Mouse (Mus musculus) intestine, embryonic 16.5 days (tissue): ENCODE data around the gene Pde4d. TPM values are rescaled to one million over a fixed set of nuclear protein-coding genes. Genes with fewer than 3 reads are reported as not detected.

Experiments
- ATAC-seq: fragments of 200-750 bp; cut with Nextera tagmentation; 2 replicates; pipeline ENCODE4 v1.8.0; 2017; ENCODE audit warnings: moderate TSS enrichment, moderate library complexity
- H3K27ac ChIP-seq: fragments of 300-500 bp; sonication (generic); 2 replicates; pipeline ENCODE4 v1.5.1; 2014; ENCODE audit warnings: mild to moderate bottlenecking, low read length
- H3K27me3 ChIP-seq: fragments of 300-500 bp; sonication (generic); replicated peaks from 2 replicates; pipeline ENCODE4 v1.6.1; 2014; ENCODE audit warnings: low read length, control low read depth, mixed read lengths; ENCODE audit not compliant: control insufficient read depth, insufficient read depth
- H3K36me3 ChIP-seq: fragments of 300-500 bp; sonication (generic); 2 replicates; pipeline ENCODE4 v1.6.1; 2014; ENCODE audit warnings: low read length, control low read depth; ENCODE audit not compliant: control insufficient read depth, insufficient read depth
- H3K4me1 ChIP-seq: fragments of 300-500 bp; sonication (generic); 2 replicates; pipeline ENCODE4 v1.6.1; 2014; ENCODE audit warnings: low read length, control low read depth, mixed read lengths; ENCODE audit not compliant: control insufficient read depth, insufficient read depth
- H3K4me2 ChIP-seq: fragments of 300-500 bp; sonication (generic); 2 replicates; pipeline ENCODE4 v1.6.1; 2014; ENCODE audit warnings: low read depth, low read length, control low read depth
- H3K4me3 ChIP-seq: fragments of 300-500 bp; sonication (generic); 2 replicates; pipeline ENCODE4 v1.5.1; 2014; ENCODE audit warnings: mild to moderate bottlenecking, low read length
- H3K9ac ChIP-seq: fragments of 300-500 bp; sonication (generic); 2 replicates; pipeline ENCODE4 v1.6.1; 2014; ENCODE audit warnings: low read depth, low read length
- H3K9me3 ChIP-seq: fragments of 300-500 bp; sonication (generic); 2 replicates; pipeline ENCODE4 v1.6.1; 2016; ENCODE audit warnings: low read length, control low read depth; ENCODE audit not compliant: control insufficient read depth
- WGBS: fragments of 180-500 bp; shearing (Covaris S2); extraction: QIAGEN DNeasy Blood & Tissue Kit; methylation state at CpG from one replicate; pipeline ENCODE4 v1.1.7; 2014; 5-methylcytosine and 5-hydroxymethylcytosine counted together
- polyA plus RNA-seq: library from polyadenylated mRNA; unstranded; fragments of >200 nt; fragmentation: Nextera tagmentation; extraction: Ambion mirVana; gene quantifications from 2 replicates; pipeline ENCODE4 v1.2.1, GENCODE M21; 2015

The Pde4d gene
- polyA plus RNA-seq, 1 experiment from 2014 or later, result 25.3 TPM

- WGBS, result 20% methylated on average over 1 of the region's 1 CpGs
- no peaks in the 10 kb centered on the region for H3K27me3 ChIP-seq
- no peaks in the 10 kb centered on the region for H3K36me3 ChIP-seq
- H3K4me2 ChIP-seq, result no peak overlapping the region
- ATAC-seq, result no peak
- no peak overlapping the region for H3K4me3 ChIP-seq
- no peaks in the 10 kb centered on the region for H3K9me3 ChIP-seq
- no peaks in the 10 kb centered on the region for H3K4me1 ChIP-seq
- no peak overlapping the region for H3K27ac ChIP-seq
- no peak overlapping the region for H3K9ac ChIP-seq
Measured at GRCm38 (mm10) chr13:108501386-108501785, 51.6 kb downstream of the Pde4d start.

GRCm38 (mm10) chr13:108524548-108524947, 74.8 kb downstream of the Pde4d start:
- H3K27ac ChIP-seq, result no peak overlapping the region
- no peaks in the 10 kb centered on the region for H3K27me3 ChIP-seq
- no peak for ATAC-seq
- H3K9ac ChIP-seq, result no peak overlapping the region
- 80% methylated on average over 4 of the region's 4 CpGs for WGBS
- no peaks in the 10 kb centered on the region for H3K9me3 ChIP-seq
- H3K4me1 ChIP-seq, result no peaks in the 10 kb centered on the region
- no peak overlapping the region for H3K4me2 ChIP-seq
- no peak overlapping the region for H3K4me3 ChIP-seq
- no peaks in the 10 kb centered on the region for H3K36me3 ChIP-seq

- no peak overlapping the region for H3K27ac ChIP-seq
- 76% methylated on average over 6 of the region's 6 CpGs for WGBS
- no peaks in the 10 kb centered on the region for H3K27me3 ChIP-seq
- H3K4me3 ChIP-seq, result no peak overlapping the region
- ATAC-seq, result no peak
- no peak overlapping the region for H3K9ac ChIP-seq
- no peaks in the 10 kb centered on the region for H3K4me1 ChIP-seq
- H3K9me3 ChIP-seq, result no peaks in the 10 kb centered on the region
- no peak overlapping the region for H3K4me2 ChIP-seq
- H3K36me3 ChIP-seq, result no peaks in the 10 kb centered on the region
Measured at GRCm38 (mm10) chr13:108524969-108525368, 75.2 kb downstream of the Pde4d start.

- 82% methylated on average over 13 of the region's 13 CpGs for WGBS
- Histone ChIP-seq H3K4me1 (no peaks in the 10 kb centered on the region), H3K9me3 (no peaks in the 10 kb centered on the region), H3K27me3 (no peaks in the 10 kb centered on the region), H3K9ac (no peak overlapping the region), H3K36me3 (no peaks in the 10 kb centered on the region), H3K4me3 (no peak overlapping the region), H3K4me2 (no peak overlapping the region), H3K27ac (no peak overlapping the region)
- ATAC-seq, result no peak
Measured at GRCm38 (mm10) chr13:108526258-108527007, 76.7 kb downstream of the Pde4d start.

GRCm38 (mm10) chr13:108527090-108527770, 77.5 kb downstream of the Pde4d start:
- no peaks in the 10 kb centered on the region for H3K36me3 ChIP-seq
- H3K9me3 ChIP-seq, result no peaks in the 10 kb centered on the region
- WGBS, result 81% methylated on average over 7 of the region's 7 CpGs
- no peak overlapping the region for H3K4me2 ChIP-seq
- H3K9ac ChIP-seq, result no peak overlapping the region
- H3K27me3 ChIP-seq, result no peaks in the 10 kb centered on the region
- H3K4me3 ChIP-seq, result no peak overlapping the region
- no peak for ATAC-seq
- no peak overlapping the region for H3K27ac ChIP-seq
- H3K4me1 ChIP-seq, result no peaks in the 10 kb centered on the region

GRCm38 (mm10) chr13:108528343-108528742, 78.6 kb downstream of the Pde4d start:
- 83% methylated on average over 1 of the region's 1 CpGs for WGBS
- H3K4me1 ChIP-seq, result no peaks in the 10 kb centered on the region
- no peak overlapping the region for H3K4me3 ChIP-seq
- H3K9ac ChIP-seq, result no peak overlapping the region
- no peaks in the 10 kb centered on the region for H3K36me3 ChIP-seq
- no peak overlapping the region for H3K27ac ChIP-seq
- H3K27me3 ChIP-seq, result no peaks in the 10 kb centered on the region
- ATAC-seq, result no peak
- H3K9me3 ChIP-seq, result no peaks in the 10 kb centered on the region
- no peak overlapping the region for H3K4me2 ChIP-seq

- H3K4me1 ChIP-seq, result no peaks in the 10 kb centered on the region
- no peak for ATAC-seq
- no peaks in the 10 kb centered on the region for H3K9me3 ChIP-seq
- H3K27me3 ChIP-seq, result no peaks in the 10 kb centered on the region
- H3K4me2 ChIP-seq, result no peak overlapping the region
- H3K9ac ChIP-seq, result no peak overlapping the region
- H3K27ac ChIP-seq, result no peak overlapping the region
- no peaks in the 10 kb centered on the region for H3K36me3 ChIP-seq
- WGBS, result 88% methylated on average over 1 of the region's 1 CpGs
- H3K4me3 ChIP-seq, result no peak overlapping the region
Measured at GRCm38 (mm10) chr13:108532875-108533274, 83.1 kb downstream of the Pde4d start.

- Histone ChIP-seq H3K4me2 (no peak overlapping the region), H3K4me1 (no peaks in the 10 kb centered on the region), H3K9me3 (no peaks in the 10 kb centered on the region), H3K27ac (peak overlapping the region; percentile 44), H3K4me3 (no peak overlapping the region), H3K36me3 (no peaks in the 10 kb centered on the region), H3K27me3 (no peaks in the 10 kb centered on the region), H3K9ac (no peak overlapping the region)
- 51% methylated on average over 4 of the region's 4 CpGs for WGBS
- ATAC-seq, result peak; percentile 92
Measured at GRCm38 (mm10) chr13:108536436-108536835, 86.7 kb downstream of the Pde4d start.

GRCm38 (mm10) chr13:108536951-108537350, 87.2 kb downstream of the Pde4d start:
- Histone ChIP-seq H3K4me2 (no peak overlapping the region), H3K4me3 (no peak overlapping the region), H3K9ac (no peak overlapping the region), H3K4me1 (no peaks in the 10 kb centered on the region), H3K9me3 (no peaks in the 10 kb centered on the region), H3K27me3 (no peaks in the 10 kb centered on the region), H3K36me3 (no peaks in the 10 kb centered on the region), H3K27ac (peak overlapping the region; percentile 44)
- peak; percentile 51 for ATAC-seq
- WGBS, result 73% methylated on average over 6 of the region's 6 CpGs
